Mouse (Mus musculus): ENCODE data around the gene Pigo. TPM values are rescaled to one million over a fixed set of nuclear protein-coding genes. Genes with fewer than 3 reads are reported as not detected.

Gene Pigo
- total and polyA plus RNA-seq, 3 experiments, result 20.1 to 26.5 (median 21.0) TPM

- no peaks in the 10 kb centered on the region for H3K36me3 ChIP-seq (ENCODE audit: control insufficient read depth, insufficient read depth, low read length)
- intact Hi-C loops (cut with DNase I), result no loop called here
- 89% methylated on average over 4 of the region's 4 CpGs for WGBS
- H3K27ac ChIP-seq, result no peak within 1 kb of the TSS
- H3K4me3 ChIP-seq, result no peak within 1 kb of the TSS
- DNase-seq, result no peak
- no peak within 1 kb of the TSS for H3K9ac ChIP-seq (ENCODE audit: low read depth, low read length)
- no peaks in the 10 kb centered on the region for H3K27me3 ChIP-seq (ENCODE audit: control insufficient read depth, insufficient read depth, low read length)
- H3K79me2 ChIP-seq (replicated peaks; ENCODE audit: control insufficient read depth, insufficient read depth, low read length), result no peaks in the 10 kb centered on the region
- no peak for TF ChIP-seq POLR2A (IDR thresholded peaks at IDR 0.05; ENCODE audit: insufficient read depth, low read depth, low read length)
- no peak for TF ChIP-seq EP300 (IDR thresholded peaks at IDR 0.05; ENCODE audit: insufficient read depth, low read depth, low read length)
- TF ChIP-seq CTCF (IDR thresholded peaks at IDR 0.05), result no peak
- peaks cover 3% of the 10 kb centered on the region for H3K4me1 ChIP-seq (ENCODE audit: control insufficient read depth, insufficient read depth, low read length)
Observed at GRCm38 (mm10) chr4:42969304-42969703, 56.3 kb downstream of the Pigo start, which contains the start of gene 1700022I11Rik. 1700022I11Rik (plus strand) TSS chr4:42969604.

Other genes with a start within 250 kb of the Pigo start
- gene Fam205a1, start 171.9 kb downstream of the Pigo start, total RNA-seq (2021), result not detected
- not detected in 2 replicates for gene Fam205a1, start 171.9 kb downstream of the Pigo start, polyA plus RNA-seq (2012; rRNA removed)
- gene Gm12394, start 169.0 kb downstream of the Pigo start, total RNA-seq (2021), result under 1 TPM in 1 of 2 experiments, not detected in 1; 0.10 TPM
- gene Gm12394, start 169.0 kb downstream of the Pigo start, polyA plus RNA-seq (2012; rRNA removed), result 0.02 TPM in 1 of 2 replicates, not detected in the other
- 1 to 10 TPM; 8.3 to 9.8 TPM for gene Fam205c, start 151.6 kb downstream of the Pigo start, total RNA-seq (2021)
- gene Fam205c, start 151.6 kb downstream of the Pigo start, polyA plus RNA-seq (2012; rRNA removed), result 0.14 and 0.20 TPM in 2 replicates
- gene Phf24, start 109.2 kb downstream of the Pigo start, total RNA-seq (2021), result 1 to 10 TPM; 5.0 to 5.8 TPM
- 4.8 and 7.8 TPM in 2 replicates for gene Phf24, start 109.2 kb downstream of the Pigo start, polyA plus RNA-seq (2012; rRNA removed)
- 100 to 1,000 TPM in 1 of 2 experiments, 10 to 100 TPM in 1; 88.5 to 103 TPM for gene Dnajb5, start 76.0 kb downstream of the Pigo start, total RNA-seq (2021)
- gene Dnajb5, start 76.0 kb downstream of the Pigo start, polyA plus RNA-seq (2012; rRNA removed), result 45.6 and 51.1 TPM in 2 replicates
- gene 1700022I11Rik, start 56.2 kb downstream of the Pigo start, total RNA-seq (2021), result not detected
- not detected in 2 replicates for gene 1700022I11Rik, start 56.2 kb downstream of the Pigo start, polyA plus RNA-seq (2012; rRNA removed)
- gene Vcp, start 25.3 kb downstream of the Pigo start, total RNA-seq (2021), result 100 to 1,000 TPM; 238 to 254 TPM
- gene Vcp, start 25.3 kb downstream of the Pigo start, polyA plus RNA-seq (2012; rRNA removed), result 127 and 204 TPM in 2 replicates
- gene Fancg, start 15.3 kb downstream of the Pigo start, total RNA-seq (2021), result 1 to 10 TPM; 2.8 to 3.2 TPM
- gene Fancg, start 15.3 kb downstream of the Pigo start, polyA plus RNA-seq (2012; rRNA removed), result 3.9 and 4.9 TPM in 2 replicates
- gene Stoml2, start 5.9 kb upstream of the Pigo start, total RNA-seq (2021), result 100 to 1,000 TPM; 101 to 114 TPM
- gene Stoml2, start 5.9 kb upstream of the Pigo start, polyA plus RNA-seq (2012; rRNA removed), result 97.3 and 117 TPM in 2 replicates
- 10 to 100 TPM; 26.3 to 33.1 TPM for gene Fam214b, start 20.4 kb upstream of the Pigo start, total RNA-seq (2021)
- 19.6 and 21.3 TPM in 2 replicates for gene Fam214b, start 20.4 kb upstream of the Pigo start, polyA plus RNA-seq (2012; rRNA removed)
- 10 to 100 TPM in 1 of 2 experiments, 1 to 10 TPM in 1; 10.0 to 10.9 TPM for gene Unc13b, start 33.1 kb upstream of the Pigo start, total RNA-seq (2021)
- gene Unc13b, start 33.1 kb upstream of the Pigo start, polyA plus RNA-seq (2012; rRNA removed), result 6.7 and 11.7 TPM in 2 replicates
- gene Atp8b5, start 241.3 kb upstream of the Pigo start, total RNA-seq (2021), result under 1 TPM in 1 of 2 experiments, not detected in 1; 0.08 TPM
- gene Atp8b5, start 241.3 kb upstream of the Pigo start, polyA plus RNA-seq (2012; rRNA removed), result 0.14 and 0.15 TPM in 2 replicates

Measured in heart, adult 2 months (tissue).